In the genomic region with DNA sequence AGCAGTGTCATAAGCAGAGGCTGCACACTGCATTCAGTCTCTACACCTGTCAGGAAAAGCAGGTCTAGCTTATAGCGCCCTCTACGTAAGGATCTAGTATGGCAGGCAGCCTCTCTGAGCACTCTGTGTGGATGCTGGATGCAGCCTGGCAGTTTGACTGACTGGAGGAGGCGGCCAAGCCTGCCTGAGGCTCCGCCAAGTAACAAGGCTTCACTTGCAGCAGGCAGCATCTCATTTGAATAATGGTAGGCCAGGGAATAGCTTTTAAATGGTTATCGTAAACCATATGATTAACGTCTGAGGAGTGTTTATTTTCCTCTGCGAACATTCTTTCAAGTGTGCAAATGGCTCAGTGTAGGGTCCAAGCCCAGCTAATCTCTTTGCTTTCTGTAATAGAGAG, we compare ENCODE assay signal across 8 mouse cellular contexts.
DNase-seq lines count a peak whose midpoint lies in the region; ATAC-seq lines count a peak whose summit lies in the region.

No protein-coding gene starts in this region.

- H3K4me2 ChIP-seq in embryonic facial prominence, embryonic 13.5 days = no peak overlapping the region
- no peak overlapping the region for H3K4me2 ChIP-seq in kidney, embryonic 15.5 days

- no peak overlapping the region for H3K27ac ChIP-seq in embryonic facial prominence, embryonic 13.5 days
- H3K27ac ChIP-seq in kidney, embryonic 15.5 days = 0 out of 2 replicates have a peak overlapping the region, but pooled peaks have one; percentile 61

- H3K9me3 ChIP-seq in embryonic facial prominence, embryonic 13.5 days = no peaks in the 10 kb centered on the region
- H3K9me3 ChIP-seq in kidney, embryonic 15.5 days (replicated peaks) = 0 out of 2 replicates have a peak, but pooled peaks cover 6% of the 10 kb centered on the region

- H3K27me3 ChIP-seq in embryonic facial prominence, embryonic 13.5 days = no peaks in the 10 kb centered on the region
- H3K27me3 ChIP-seq in kidney, embryonic 15.5 days = no peaks in the 10 kb centered on the region

- no peak overlapping the region for H3K9ac ChIP-seq in embryonic facial prominence, embryonic 13.5 days
- H3K9ac ChIP-seq in kidney, embryonic 15.5 days = no peak overlapping the region

- H3K4me1 ChIP-seq in embryonic facial prominence, embryonic 13.5 days = peaks cover 16% of the 10 kb centered on the region
- H3K4me1 ChIP-seq in kidney, embryonic 15.5 days = peaks cover 9% of the 10 kb centered on the region

- H3K36me3 ChIP-seq in embryonic facial prominence, embryonic 13.5 days = peaks cover 47% of the 10 kb centered on the region
- H3K36me3 ChIP-seq in kidney, embryonic 15.5 days = peaks cover 45% of the 10 kb centered on the region

- no peak overlapping the region for H3K4me3 ChIP-seq in embryonic facial prominence, embryonic 13.5 days
- no peak overlapping the region for H3K4me3 ChIP-seq in kidney, embryonic 15.5 days (replicated peaks)

- intact Hi-C loops in left cerebral cortex, postnatal 10 days (cut with DNase I) = loop anchor here (10.0 kb wide), 1 partner anchor 346 kb away; no protein-coding TSS in a partner anchor

- peak; percentile 25 to 42 for DNase-seq in cerebellum, postnatal 10 days
- DNase-seq in CD4-positive helper T cell, adult 2 months (ENCODE audit: low read depth, low spot score) = peak; percentile 38
- no peak for DNase-seq in left cerebral cortex, postnatal 10 days (ENCODE audit: extremely low spot score in 1 of 2, low spot score in 2 of 2)
- no peak for DNase-seq in cerebellum, adult 9-10 months

- ATAC-seq in cerebellum, adult (ENCODE audit: insufficient number of reproducible peaks, low FRiP score, low TSS enrichment) = no peak
- ATAC-seq in embryonic facial prominence, embryonic 13.5 days (ENCODE audit: insufficient number of reproducible peaks, insufficient read depth, low FRiP score, low TSS enrichment, low read depth) = peak; percentile 34; the same call in 1 of the 2 replicates
- peak; percentile 83 for ATAC-seq in kidney, embryonic 15.5 days (replicated peaks; ENCODE audit: low FRiP score)
- ATAC-seq in megakaryocyte, adult 5-6 weeks (ENCODE audit: poor library complexity, severe bottlenecking) = 0 out of 2 replicates have a peak, but pooled peaks have one; percentile 40

- WGBS in embryonic facial prominence, embryonic 13.5 days = 51% methylated on average over 7 of the region's 7 CpGs
- 31% methylated on average over 7 of the region's 7 CpGs for WGBS in kidney, embryonic 15.5 days

Comparison
In these comparisons a context has a peak if more than half of its experiments do, and no peak if none do; other contexts are left out.
1. DNase-seq: peak in cerebellum, postnatal 10 days (2 of 2) and CD4-positive helper T cell, adult 2 months (single experiment); none in left cerebral cortex, postnatal 10 days (0 of 2) and cerebellum, adult 9-10 months (single experiment).